Mouse (Mus musculus): ENCODE data around the gene Arhgap45.

Gene Arhgap45

DNA sequence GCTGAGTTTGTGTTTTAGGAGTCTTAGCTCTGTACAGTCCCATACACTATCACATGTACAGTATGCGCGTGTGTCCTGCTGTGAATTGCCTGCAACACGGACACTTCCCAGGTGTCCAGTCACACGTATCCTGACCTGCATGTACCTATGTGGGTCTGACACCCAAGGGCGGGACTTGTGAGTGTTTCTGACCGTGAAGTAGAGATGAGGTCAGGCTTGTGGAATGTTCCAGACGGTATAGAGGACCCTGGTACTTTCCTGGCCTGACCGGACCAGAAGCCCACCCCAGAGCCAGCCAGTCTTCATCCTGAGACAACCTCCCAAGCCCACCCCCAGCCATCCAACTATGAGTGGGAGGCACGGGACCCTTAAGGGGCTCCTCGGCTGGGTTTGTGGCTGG, 870 bp upstream of the Arhgap45 start:
- no peak for DNase-seq (ENCODE audit: low spot score)

DNA sequence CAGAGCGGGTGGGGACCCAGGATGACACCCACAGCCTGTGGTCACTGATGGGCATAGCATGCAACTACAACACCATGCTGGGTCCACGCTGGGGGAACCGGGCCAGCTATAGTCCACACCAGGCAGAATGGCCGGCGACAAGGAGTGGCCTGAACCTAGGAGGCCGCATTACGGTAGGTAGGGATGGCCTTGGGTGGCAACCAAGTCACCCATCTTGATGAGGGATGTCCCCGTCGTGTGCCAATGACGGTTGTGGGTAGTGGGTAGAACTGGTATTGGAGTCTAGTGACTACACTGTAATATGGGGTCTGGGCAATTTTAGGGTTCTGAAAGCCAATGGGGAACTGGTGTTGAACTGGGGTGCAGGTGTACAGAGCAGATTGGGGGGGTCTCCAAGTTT, 478 bp downstream of the Arhgap45 start:
- no peak for DNase-seq (ENCODE audit: low spot score)

DNA sequence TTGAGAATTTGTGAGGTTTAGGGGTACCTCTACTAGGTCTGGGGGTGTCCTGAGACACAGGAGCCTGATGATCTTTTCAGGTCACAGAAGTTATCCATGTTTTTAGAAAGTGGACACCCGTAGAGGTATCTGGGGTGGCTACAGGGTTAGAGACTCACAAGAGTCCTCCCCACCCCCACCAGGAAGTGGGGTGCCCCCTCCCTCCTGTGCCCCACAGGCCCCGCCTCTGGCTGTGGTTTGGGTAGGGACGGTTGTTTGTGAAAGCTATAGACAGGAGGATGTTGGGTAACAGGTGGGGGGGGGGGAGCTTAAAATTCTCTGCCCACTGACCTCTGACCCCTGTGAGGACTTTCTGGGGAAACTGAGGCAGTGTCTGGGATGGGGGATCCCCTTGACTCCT, 908 bp downstream of the Arhgap45 start:
- no peak for DNase-seq (ENCODE audit: low spot score)

DNA sequence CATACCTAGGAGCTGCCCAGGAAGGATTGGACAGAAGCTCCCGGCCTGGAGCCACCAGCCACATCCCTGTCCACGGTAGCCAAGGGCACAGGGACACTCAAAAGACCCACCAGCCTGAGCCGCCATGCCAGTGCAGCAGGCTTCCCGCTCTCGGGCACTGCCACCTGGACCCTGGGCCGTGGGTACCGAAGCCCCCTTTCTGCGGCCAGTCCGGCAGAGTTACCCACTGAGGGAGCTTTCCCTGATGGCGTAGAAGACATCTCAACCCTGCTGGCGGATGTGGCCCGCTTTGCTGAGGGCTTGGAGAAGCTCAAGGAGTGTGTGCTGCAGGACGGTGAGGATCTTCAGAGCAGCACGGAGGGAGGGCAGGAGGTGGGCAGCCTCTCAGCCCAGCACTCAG, 1.3 kb downstream of the Arhgap45 start:
- DNase-seq (ENCODE audit: low spot score): no peak

DNA sequence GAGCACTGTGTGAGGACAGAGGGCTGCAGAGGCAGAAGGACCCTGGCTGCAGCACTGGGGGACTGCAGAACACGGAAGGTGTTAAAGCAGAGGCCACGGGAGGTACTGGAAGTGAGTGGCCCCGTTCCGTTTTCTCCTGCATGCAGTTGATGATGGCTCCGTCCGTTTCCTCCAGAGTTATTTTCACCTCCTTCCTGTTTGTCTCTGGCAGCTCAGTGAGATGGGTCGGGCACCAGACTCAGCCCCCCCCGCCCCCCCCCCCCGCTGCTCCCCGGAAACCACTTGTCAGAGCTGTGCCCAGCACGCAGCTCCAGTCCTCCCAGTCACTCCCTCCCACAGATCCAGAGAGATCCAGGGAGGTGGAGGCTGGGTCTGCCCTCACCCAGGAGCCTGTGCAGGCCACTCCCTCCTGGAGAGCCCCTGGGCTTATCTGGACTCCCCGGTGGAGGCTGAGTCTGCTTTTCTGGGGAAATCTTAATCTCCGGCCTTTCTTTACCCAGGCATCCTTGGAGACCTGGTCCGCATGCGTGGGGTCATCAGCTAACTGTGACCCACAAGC, 2.4 kb downstream of the Arhgap45 start:
- peak; percentile 73 for DNase-seq (ENCODE audit: low spot score)

DNA sequence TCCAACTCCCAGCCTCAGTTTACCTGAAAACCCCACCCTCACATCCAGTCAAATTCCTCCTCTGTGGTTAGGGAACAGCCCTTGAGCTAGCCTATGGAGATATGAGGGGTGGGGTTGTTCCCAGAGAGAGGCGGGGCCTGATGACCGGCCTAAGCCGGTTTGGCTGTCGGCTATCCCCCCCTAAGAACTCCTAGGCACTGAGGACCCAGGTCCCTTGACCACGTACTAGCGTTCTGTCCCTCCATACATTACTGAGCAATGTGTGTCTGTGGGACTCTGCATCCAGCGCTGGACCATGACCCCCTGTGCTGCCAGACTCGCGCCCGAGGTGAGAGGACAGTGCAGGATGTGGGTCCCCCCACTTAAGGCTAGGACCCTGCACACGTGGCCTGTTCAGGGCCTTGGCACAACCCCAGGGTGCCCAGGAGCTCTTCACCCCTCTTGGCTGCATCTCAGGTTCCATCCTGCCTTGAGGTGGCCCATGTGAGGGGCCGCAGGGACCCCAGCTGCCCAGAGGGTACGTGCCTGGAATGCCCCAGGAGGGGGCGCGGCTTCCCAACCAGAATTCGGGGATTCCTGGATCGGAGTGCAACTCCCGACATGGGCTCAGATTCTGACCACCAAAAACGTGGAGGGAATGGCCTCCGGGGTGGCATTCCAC, 3.1 kb downstream of the Arhgap45 start:
- no peak for DNase-seq (ENCODE audit: low spot score)

DNA sequence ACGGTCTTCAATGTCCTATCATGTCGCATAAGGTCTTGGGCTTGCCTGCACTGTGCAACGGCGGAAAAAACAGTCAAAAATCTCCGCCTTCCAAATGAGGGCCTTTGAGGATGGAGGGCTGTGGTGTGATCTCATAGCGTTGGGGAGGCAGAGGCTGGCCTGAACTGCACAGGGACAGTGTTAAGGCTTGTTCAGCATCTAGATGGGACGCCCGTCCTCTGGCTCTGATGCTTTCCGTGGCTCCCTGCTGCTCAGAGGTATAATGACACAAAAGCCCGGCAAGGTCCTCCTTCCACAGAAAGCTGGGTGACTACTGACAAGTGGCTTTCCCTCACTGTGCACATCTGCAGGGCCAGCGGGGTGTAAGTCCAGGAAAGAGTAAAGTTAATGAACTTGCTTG, 3.7 kb downstream of the Arhgap45 start:
- DNase-seq (ENCODE audit: low spot score): no peak

DNA sequence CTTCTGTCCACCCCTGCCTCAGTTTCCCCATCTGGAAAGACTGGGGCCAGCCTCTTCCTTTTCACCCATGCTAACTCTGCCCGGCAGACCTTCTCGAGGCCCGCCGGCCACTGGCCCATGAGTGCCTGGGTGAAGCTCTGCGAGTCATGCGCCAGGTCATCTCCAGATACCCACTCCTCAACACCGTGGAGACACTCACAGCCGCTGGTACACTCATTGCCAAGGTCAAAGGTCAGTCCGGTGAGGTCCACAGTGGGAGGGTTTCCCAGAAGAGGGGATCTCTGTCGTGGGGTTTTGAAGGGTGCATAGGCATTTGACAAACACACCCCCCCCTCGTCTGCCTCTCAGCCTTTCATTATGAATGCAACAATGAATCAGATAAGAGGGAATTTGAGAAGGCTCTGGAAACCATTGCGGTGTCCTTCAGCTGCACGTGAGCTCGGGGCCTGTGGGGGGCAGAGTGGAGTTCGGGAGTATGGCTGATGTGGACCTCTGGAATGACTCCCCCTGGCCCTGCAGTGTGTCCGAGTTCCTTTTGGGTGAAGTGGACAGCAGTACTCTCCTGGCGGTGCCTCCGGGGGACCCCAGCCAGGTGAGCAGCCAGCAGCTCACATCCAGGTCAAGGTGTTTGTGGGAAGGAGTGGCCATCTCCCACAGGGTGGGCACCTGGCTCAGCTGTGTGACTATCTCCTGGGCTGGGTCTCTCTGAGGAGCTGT, 4.3 kb downstream of the Arhgap45 start:
- no peak for DNase-seq (ENCODE audit: low spot score)

DNA sequence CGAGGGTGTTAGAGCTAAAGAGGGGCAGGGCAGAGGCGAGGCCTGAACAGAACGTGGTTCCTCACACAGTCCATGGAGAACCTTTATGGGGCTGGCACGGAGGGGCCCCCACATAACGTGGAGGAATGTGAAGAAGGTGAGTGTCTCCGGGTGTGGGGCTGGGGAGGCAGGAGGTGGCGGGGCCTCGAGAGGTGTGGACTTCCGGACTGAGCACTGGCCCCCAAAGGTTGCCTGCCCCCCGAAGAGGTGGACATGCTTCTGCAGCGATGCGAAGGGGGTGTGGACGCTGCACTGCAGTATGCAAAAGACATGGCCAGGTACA, 4.8 kb downstream of the Arhgap45 start:
- no peak for DNase-seq (ENCODE audit: low spot score)

DNA sequence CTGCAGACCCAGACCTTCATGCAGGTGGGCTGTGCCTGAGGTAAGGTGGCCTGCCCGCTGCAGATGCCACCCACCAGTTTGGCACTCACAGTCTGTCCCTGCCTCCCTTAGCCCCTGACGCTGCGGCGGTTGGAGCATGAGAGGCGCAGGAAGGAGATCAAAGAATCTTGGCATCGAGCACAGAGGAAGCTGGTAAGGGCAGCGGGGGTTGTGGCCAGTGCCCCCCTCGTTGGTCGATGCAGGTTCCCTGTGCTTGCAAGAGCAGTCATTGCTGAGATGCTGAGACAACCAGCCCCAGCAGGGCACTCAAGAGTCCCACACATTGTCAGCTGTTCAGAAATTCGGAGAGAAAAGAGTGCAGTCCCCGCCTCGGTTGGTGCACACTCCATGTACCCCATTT, 5.7 kb downstream of the Arhgap45 start:
- DNase-seq (ENCODE audit: low spot score): no peak

DNA sequence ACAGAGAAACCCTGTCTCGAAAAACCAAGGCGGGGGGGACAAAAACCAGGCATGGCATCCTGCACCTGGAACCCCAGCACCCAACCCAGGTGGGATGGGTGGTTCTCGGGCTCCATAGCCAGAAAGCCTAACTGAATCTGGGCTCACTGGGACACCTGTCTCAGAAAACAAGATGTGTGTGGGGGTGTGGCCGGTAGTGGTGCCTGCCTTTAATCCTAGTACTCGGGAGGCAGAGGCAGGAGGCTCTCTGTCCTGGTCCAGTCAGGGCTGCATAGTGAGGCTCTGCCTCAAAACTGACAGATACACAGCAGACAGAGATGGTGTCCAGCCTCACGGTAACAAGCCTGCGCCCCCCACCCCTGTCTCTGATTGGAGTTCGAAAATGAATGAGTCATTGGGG, 6.4 kb downstream of the Arhgap45 start:
- DNase-seq (ENCODE audit: low spot score): no peak

DNA sequence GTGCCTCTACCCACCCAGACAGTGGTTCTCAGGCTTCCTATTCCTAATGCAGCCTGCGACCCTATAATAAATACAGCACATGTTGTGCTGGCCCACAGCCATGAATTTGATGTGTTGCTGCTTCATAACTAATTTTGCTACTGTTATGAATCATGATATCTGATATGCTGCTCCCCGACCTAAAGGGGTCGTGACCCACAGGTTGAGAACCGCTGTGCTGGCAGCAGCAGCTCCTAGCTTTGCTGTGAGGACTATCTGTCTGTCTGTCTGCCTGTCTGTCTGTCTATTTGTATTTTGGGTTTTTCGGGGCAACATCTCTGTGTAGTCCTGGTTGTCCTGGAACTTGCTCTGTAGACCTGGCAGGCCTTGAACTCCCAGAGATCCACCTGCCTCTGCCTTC, 7.3 kb downstream of the Arhgap45 start:
- DNase-seq (ENCODE audit: low spot score): no peak

DNA sequence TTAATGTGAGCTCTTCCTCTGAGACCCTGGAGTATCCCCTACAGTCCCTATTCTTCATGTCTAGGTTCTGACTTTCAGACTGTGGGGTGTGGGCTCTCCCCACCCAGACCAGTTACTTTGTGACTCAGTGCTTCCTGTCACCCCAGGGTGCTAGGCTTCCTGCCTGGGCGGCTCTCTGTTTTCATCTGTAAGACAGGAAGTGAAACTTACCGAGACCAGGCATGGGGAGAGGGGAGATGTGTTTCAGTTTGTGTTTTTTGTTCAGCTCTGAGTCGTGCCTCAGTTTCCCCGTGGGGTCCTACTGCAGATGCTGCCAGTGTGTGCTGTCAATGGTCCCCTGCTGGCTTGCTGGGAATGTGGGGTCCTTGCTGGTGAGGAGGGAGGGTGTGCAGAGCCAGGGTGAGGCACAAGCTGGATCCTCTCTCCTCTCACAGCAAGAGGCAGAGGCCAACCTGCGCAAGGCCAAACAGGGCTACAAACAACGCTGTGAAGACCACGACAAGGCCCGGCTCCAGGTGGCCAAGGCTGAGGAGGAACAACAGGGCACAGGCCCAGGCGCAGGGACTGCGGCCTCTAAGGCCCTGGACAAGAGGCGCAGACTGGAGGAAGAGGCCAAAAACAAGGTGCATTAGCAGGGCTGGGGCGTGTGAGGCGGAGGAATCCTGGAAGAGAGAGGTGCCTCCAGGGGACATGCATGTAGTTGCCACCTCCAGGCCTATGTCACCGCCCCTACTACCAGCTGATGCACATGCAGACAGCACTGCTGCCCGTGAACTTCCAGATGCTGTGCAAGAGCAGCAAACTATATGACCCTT, 8.0 kb downstream of the Arhgap45 start:
- DNase-seq (ENCODE audit: low spot score): no peak

DNA sequence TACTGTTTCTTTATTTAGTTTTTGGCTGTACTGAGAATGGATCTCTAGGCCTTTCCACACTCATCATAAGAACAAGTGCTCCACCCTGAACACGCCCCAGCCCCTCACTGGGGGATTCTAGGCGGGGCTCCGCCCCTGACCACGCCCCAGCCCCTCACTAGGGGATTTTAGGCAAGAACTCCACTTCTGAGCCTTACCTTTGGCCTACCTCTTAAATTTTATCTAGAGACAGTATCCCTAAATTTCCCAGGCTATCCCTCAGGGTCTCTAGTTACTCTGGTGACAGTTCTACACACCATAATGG, 8.5 kb downstream of the Arhgap45 start:
- no peak for DNase-seq (ENCODE audit: low spot score)

DNA sequence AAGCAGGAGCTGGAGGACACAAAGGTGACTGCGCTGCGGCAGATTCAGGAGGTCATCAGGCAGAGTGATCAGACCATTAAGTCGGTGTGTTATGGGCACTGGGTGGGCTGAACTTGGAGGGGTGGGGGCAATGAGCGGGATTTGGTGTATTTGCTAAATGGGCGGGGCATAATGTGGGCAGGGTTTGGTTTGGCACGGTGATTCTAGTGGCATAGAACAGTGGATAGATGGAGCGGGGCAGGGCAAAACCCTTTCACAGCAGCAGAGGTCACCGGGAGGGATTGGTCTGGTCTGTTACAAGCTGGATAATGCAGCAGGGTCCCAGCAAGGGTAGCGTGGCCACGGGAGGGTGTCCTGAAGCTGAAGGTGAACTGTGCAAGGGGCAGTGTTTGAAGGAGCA, 9.0 kb downstream of the Arhgap45 start:
- DNase-seq (ENCODE audit: low spot score): no peak

DNA sequence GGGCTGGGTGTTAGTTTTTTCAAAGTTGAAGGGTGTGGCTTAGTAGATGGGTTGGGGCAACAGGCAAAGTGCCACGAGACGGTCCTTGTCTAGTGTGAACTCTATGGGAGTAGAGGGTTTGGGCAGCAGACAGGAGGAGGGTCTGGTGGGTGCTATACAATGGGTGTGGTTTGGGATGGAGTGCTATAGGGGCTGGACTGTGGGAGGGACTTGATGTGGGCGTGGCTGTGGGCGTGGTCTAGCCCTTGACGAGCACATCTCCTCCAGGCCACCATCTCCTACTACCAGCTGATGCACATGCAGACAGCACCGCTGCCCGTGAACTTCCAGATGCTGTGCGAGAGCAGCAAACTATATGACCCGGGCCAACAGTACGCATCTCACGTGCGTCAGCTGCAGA, 9.4 kb downstream of the Arhgap45 start:
- no peak for DNase-seq (ENCODE audit: low spot score)

DNA sequence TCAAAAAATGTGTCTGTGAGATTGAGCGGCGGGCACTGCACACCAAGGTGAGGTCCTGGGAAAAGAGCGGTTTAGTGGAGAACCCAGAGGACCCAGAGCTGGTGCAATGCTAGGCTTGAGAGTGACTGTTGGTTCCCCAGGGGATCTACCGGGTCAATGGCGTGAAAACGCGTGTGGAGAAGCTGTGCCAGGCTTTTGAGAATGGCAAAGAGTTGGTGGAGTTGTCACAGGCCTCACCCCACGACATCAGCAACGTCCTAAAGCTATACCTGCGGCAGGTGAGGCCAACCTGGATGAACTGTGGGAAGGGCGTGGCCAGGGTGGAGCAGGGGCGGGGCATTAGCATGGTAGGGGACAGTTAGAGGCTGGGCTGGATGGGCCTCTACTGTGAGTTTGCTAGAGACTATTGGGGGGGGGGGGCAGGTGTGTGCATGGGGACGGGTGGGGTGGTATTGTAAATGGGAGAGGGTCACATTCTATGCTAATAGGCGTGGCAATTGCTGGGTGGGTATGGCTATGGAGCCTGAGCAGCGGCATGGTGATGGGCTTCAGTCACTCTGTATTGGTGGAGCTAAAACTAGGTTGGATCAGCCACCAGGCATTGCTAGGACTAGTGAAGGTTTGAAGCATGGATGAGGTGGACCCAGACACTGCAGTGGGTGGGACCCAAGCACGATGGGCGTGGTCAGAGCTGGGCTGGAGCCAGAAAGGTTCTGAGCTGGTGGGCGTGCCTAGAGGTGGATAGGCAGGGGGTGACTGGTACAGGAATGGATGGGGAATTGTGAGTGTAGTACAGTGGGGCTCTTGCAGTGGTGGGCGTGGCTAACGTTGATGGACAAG, 11.4 kb downstream of the Arhgap45 start:
- no peak for DNase-seq (ENCODE audit: low spot score)

DNA sequence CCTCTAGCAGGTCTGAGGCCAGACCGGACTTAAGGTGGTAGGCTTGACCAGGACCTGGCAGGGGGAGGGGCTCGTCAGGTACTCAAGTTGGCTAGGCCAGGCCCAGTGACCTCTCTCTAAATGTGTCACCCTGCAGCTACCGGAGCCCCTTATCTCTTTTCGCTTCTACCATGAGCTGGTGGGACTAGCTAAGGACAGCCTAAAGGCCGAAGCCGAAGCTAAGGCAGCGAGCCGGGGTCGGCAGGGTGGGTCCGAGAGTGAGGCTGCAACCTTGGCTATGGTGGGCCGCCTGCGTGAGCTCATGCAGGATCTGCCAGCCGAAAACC, 12.0 kb downstream of the Arhgap45 start:
- no peak for DNase-seq (ENCODE audit: low spot score)

DNA sequence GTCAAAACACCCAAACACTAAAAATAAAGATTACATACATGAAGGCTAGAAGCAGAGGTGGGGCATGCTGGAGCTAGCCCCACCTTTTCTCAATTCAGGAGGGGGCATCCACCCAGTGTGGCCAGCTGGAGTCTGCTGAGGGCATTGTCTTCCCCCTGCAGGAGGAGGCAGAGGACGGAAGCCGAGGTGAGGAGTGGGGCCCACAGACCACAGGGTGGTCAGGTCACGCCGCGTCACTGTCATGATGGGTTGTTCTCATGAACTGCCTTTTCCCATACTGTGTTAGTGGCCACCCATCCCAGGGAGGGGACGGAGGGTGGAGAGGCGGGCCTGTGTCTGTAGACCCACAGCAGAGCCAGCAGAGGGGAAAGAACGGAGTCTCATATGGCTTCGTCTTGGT, 13.7 kb downstream of the Arhgap45 start:
- no peak for DNase-seq (ENCODE audit: low spot score)

DNA sequence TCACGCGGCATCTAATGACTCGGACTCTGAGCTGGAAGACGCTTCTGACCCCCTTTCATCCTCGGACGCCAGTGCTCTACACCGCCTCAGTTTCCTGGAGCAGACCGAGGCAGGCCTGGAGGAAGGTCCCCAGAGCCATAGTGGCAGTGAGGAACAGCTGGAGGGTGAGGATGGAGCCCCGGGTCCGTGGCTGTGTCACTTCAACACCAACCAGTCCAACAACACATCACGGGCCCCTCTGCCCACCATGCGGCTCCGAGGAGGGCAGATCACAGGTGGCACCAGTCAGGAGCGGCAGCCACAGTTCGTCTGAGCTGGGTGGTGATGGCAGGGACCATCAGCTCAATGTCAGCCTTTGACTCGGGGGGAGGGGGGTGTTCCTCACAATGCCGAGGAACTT, 14.3 kb downstream of the Arhgap45 start:
- DNase-seq (ENCODE audit: low spot score): no peak

DNA sequence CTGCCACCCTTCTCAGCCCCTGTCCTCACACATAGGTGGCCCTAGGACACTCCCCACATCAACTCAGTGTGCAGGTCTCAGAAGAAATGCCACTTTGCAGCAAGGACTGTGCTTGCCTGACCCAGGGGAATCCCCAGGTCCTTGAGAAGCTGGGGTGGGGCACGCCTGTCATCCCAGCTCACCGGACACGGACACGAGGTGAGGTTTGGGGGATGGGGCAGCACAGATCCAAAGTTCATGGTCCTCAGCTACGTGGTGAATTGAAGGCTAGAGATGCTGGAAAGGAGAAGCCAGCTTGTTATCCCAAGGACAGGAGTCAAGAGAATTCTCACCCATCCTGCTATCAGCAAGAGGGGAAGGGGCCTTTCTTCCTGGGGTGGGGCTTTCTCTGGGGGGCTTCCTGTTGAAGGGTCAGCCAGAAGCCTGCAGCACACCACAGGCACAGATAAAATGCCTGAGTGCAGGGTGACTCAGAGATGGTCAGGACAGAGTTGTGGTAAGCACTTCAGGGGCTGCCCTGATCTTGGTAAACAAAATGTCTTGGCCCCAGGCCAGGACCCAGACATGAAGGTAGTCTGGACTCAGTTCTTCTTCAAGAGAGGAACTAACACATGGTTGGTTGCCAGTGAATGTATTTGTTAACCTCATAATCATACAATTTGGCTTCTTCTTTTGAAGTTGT, 16.5 kb downstream of the Arhgap45 start:
- DNase-seq (ENCODE audit: low spot score): peak; percentile 86

All from MN1 (cell line).